In the genomic region with DNA sequence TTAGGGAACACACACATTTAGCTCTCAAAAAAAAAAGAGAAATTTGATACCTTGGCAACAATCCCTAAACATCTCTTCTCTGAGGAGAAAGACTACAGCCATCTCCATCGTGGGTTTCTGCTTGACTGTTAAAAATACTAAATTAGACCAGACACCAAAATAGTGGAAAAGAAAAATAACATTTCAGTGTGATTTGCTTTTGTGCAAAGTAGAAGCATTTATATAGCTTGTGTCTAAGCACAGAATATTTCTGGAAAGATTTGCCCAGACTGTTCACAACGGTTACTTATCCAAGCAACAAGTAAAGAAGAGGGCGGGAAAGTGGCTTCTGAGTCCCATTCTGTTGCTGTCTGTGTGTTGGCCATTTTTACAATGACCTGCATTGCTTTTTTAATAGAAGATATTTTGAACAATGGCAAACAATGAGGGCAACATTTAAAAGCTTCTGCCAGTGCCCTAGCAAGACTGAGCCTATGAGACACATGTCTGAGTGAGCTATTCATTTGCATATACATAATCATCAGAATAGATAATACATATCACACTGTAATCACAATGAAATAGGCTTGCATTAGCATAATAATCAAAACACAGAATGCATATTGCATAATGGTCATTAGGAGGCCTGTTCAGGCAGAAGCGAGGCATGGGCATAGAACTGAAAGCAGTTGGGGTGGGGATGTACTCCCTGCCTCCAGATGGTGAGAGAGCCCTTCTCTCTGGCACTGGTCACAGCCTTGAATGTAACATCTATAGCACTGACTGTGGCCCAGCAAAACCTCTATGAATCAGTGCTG, we compare ENCODE assay signal across 17 mouse cellular contexts.
DNase-seq lines count a peak whose midpoint lies in the region; ATAC-seq and TF ChIP-seq lines count a peak whose summit lies in the region.
"Had no signal": no experiment of that assay in that cellular context is flagged by ENCODE, and none has a peak within 500 bp of the region (broad histone marks: within the 10 kb centered on the region; RNA-seq: fewer than 3 reads in every experiment).

No protein-coding gene starts in this region.

- no peaks in the 10 kb centered on the region for H3K27me3 ChIP-seq in hindbrain, embryonic 15.5 days
- H3K27me3 ChIP-seq: heart, embryonic 12.5 days; kidney, embryonic 15.5 days; limb, embryonic 12.5 days; lung, embryonic 15.5 days; neural tube, embryonic 12.5 days had no signal

- no peaks in the 10 kb centered on the region for H3K36me3 ChIP-seq in hindbrain, embryonic 15.5 days
- H3K36me3 ChIP-seq: heart, embryonic 12.5 days; kidney, embryonic 15.5 days; limb, embryonic 12.5 days; lung, embryonic 15.5 days; neural tube, embryonic 12.5 days had no signal

- H3K4me1 ChIP-seq in hindbrain, embryonic 15.5 days (replicated peaks): peaks cover 14% of the 10 kb centered on the region; the same call in 1 of the 2 replicates
- H3K4me1 ChIP-seq: neural tube, embryonic 12.5 days had no signal

- H3K9ac ChIP-seq in hindbrain, embryonic 15.5 days: no peak overlapping the region
- H3K9ac ChIP-seq: heart, embryonic 12.5 days; kidney, embryonic 15.5 days; limb, embryonic 12.5 days; lung, embryonic 15.5 days; neural tube, embryonic 12.5 days had no signal

- no peak overlapping the region for H3K4me2 ChIP-seq in hindbrain, embryonic 15.5 days
- H3K4me2 ChIP-seq: heart, embryonic 12.5 days; kidney, embryonic 15.5 days; limb, embryonic 12.5 days; lung, embryonic 15.5 days; neural tube, embryonic 12.5 days had no signal

- no peak for TF ChIP-seq CTCF in layer of hippocampus, adult 2 months (conservative IDR thresholded peaks at IDR 0.05)

- H3K27ac ChIP-seq in layer of hippocampus, adult 2 months: peak overlapping the region; percentile 54; the same call in 1 of the 2 replicates
- peak overlapping the region; percentile 47 for H3K27ac ChIP-seq in hindbrain, embryonic 15.5 days (replicated peaks)
- H3K27ac ChIP-seq: kidney, embryonic 15.5 days; limb, embryonic 12.5 days; lung, embryonic 15.5 days; neural tube, embryonic 12.5 days had no signal

- 54% methylated on average over 4 of the region's 4 CpGs for WGBS in hindbrain, embryonic 15.5 days

- DNase-seq in cerebellum, adult 11 months: peak; percentile 28
- DNase-seq in cerebellum, adult 9-10 months: no peak
- DNase-seq in layer of hippocampus, adult 2 months (ENCODE audit: low spot score in 2 of 2): no peak
- no peak for DNase-seq in layer of hippocampus, adult 9-10 months (ENCODE audit: low spot score)
- DNase-seq in cerebellum, postnatal 25 days: peak; percentile 29 to 35
- DNase-seq in thymus, postnatal 36 days: no peak
- DNase-seq in layer of hippocampus, postnatal 14 days (ENCODE audit: low spot score in 2 of 2): no peak
- DNase-seq: adrenal gland, postnatal 14 days; gastrocnemius, postnatal 25 days; right cerebral cortex, adult 18-20 months had no signal

- H3K4me3 ChIP-seq in layer of hippocampus, adult 2 months: no peak overlapping the region
- H3K4me3 ChIP-seq in hindbrain, embryonic 15.5 days: no peak overlapping the region
- H3K4me3 ChIP-seq: heart, embryonic 12.5 days; kidney, embryonic 15.5 days; limb, embryonic 12.5 days; lung, embryonic 15.5 days; megakaryocyte, embryonic 14.5 days; neural tube, embryonic 12.5 days had no signal

- ATAC-seq in hindbrain, embryonic 15.5 days (ENCODE audit: low FRiP score, low read depth): peak; percentile 77

- no peaks in the 10 kb centered on the region for H3K9me3 ChIP-seq in hindbrain, embryonic 15.5 days
- H3K9me3 ChIP-seq: heart, embryonic 12.5 days; kidney, embryonic 15.5 days; limb, embryonic 12.5 days; lung, embryonic 15.5 days; megakaryocyte, embryonic 14.5 days; neural tube, embryonic 12.5 days had no signal

Comparison
In these comparisons a context has a peak if more than half of its experiments do, and no peak if none do; other contexts are left out.
1. DNase-seq: peak in cerebellum, adult 11 months (single experiment) and cerebellum, postnatal 25 days (2 of 2); none in cerebellum, adult 9-10 months (single experiment), layer of hippocampus, adult 2 months (0 of 2), layer of hippocampus, adult 9-10 months (single experiment), thymus, postnatal 36 days (0 of 2) and layer of hippocampus, postnatal 14 days (0 of 2).